In genomic region chr4:41114358-41115070, GRCm38 (mm10) we compare ENCODE assay signal across 21 mouse cellular contexts. TPM values are rescaled to one million over a fixed set of nuclear protein-coding genes. Genes with fewer than 3 reads are reported as not detected.
DNase-seq lines count a peak whose midpoint lies in the region; ATAC-seq and TF ChIP-seq lines count a peak whose summit lies in the region.
"Had no signal": no experiment of that assay in that cellular context is flagged by ENCODE, and none has a peak within 500 bp of the region (broad histone marks: within the 10 kb centered on the region; RNA-seq: fewer than 3 reads in every experiment).

No protein-coding gene starts in this region.

- ATAC-seq in limb, embryonic 13.5 days (ENCODE audit: low FRiP score, low read depth): no peak
- ATAC-seq in stomach, embryonic 14.5 days (ENCODE audit: insufficient number of reproducible peaks, insufficient read depth, low FRiP score, low read depth): 0 out of 2 replicates have a peak, but pooled peaks have one; percentile 16
- ATAC-seq in monocyte, adult 5-6 weeks (replicated peaks; ENCODE audit: insufficient number of reproducible peaks, low FRiP score, low TSS enrichment, poor library complexity, severe bottlenecking): no peak
- ATAC-seq: activated CD4-positive, CD25-positive, alpha-beta regulatory T cell, adult 4 months; forebrain, embryonic 15.5 days had no signal

- H3K4me2 ChIP-seq in limb, embryonic 13.5 days (replicated peaks): no peak overlapping the region
- H3K4me2 ChIP-seq in stomach, embryonic 14.5 days (replicated peaks; ENCODE audit: low read depth, low read length): no peak overlapping the region
- H3K4me2 ChIP-seq: forebrain, embryonic 15.5 days; hindbrain, embryonic 12.5 days had no signal

- no peak overlapping the region for H3K4me3 ChIP-seq in limb, embryonic 13.5 days
- H3K4me3 ChIP-seq in limb, embryonic 10.5 days: no peak overlapping the region
- H3K4me3 ChIP-seq in ES-Bruce4 (ENCODE audit: low read depth, low read length): no peak overlapping the region
- H3K4me3 ChIP-seq in stomach, embryonic 14.5 days (ENCODE audit: low read depth, low read length): no peak overlapping the region
- H3K4me3 ChIP-seq: forebrain, embryonic 15.5 days; heart, embryonic 10.5 days; hindbrain, embryonic 12.5 days had no signal

- no peak for DNase-seq in limb, embryonic 10.5 days (ENCODE audit: low spot score)
- peak; percentile 58 for DNase-seq in R1 (ENCODE audit: low read depth, low spot score)
- DNase-seq in ovary, adult 18-20 months (ENCODE audit: low spot score): no peak
- no peak for DNase-seq in T-cell, adult 2 months (ENCODE audit: low spot score)
- DNase-seq: adrenal gland, postnatal 25 days; cerebellum, adult 2 months; cerebellum, postnatal 10 days; gastrocnemius, postnatal 10 days; heart, adult 18-20 months; heart, postnatal 10 days; heart, postnatal 4 days had no signal

- 87% methylated on average over 9 of the region's 9 CpGs for WGBS in limb, embryonic 13.5 days
- WGBS in limb, embryonic 10.5 days: 87% methylated on average over 9 of the region's 9 CpGs
- 85% methylated on average over 9 of the region's 9 CpGs for WGBS in stomach, embryonic 14.5 days

- no peak for TF ChIP-seq EP300 in ES-Bruce4 (IDR thresholded peaks at IDR 0.05; ENCODE audit: insufficient read depth, low read depth, low read length)

- H3K27ac ChIP-seq in limb, embryonic 13.5 days: no peak overlapping the region
- no peak overlapping the region for H3K27ac ChIP-seq in limb, embryonic 10.5 days
- peak overlapping the region; percentile 75 for H3K27ac ChIP-seq in ES-Bruce4 (ENCODE audit: insufficient read depth, low read length)
- H3K27ac ChIP-seq in stomach, embryonic 14.5 days (ENCODE audit: low read length): no peak overlapping the region
- H3K27ac ChIP-seq: forebrain, embryonic 15.5 days; heart, embryonic 10.5 days; hindbrain, embryonic 12.5 days had no signal

- no peak for TF ChIP-seq POLR2A in ES-Bruce4 (IDR thresholded peaks at IDR 0.05; ENCODE audit: insufficient read depth, low read length)

- no peak for TF ChIP-seq CTCF in ES-Bruce4 (IDR thresholded peaks at IDR 0.05; ENCODE audit: low read depth, low read length)

- 0 out of 2 replicates have a peak overlapping the region, but pooled peaks have one; percentile 25 for H3K9ac ChIP-seq in limb, embryonic 13.5 days
- no peak overlapping the region for H3K9ac ChIP-seq in ES-Bruce4 (ENCODE audit: low read depth, poor library complexity, severe bottlenecking)
- H3K9ac ChIP-seq in stomach, embryonic 14.5 days (replicated peaks; ENCODE audit: low read depth, low read length): no peak overlapping the region
- H3K9ac ChIP-seq: forebrain, embryonic 15.5 days; hindbrain, embryonic 12.5 days had no signal

- no peaks in the 10 kb centered on the region for H3K27me3 ChIP-seq in limb, embryonic 13.5 days
- no peaks in the 10 kb centered on the region for H3K27me3 ChIP-seq in limb, embryonic 10.5 days (ENCODE audit: low read depth, poor library complexity, severe bottlenecking)
- H3K27me3 ChIP-seq in ES-Bruce4 (ENCODE audit: control insufficient read depth, insufficient read depth, low read length, poor library complexity, severe bottlenecking): no peaks in the 10 kb centered on the region
- no peaks in the 10 kb centered on the region for H3K27me3 ChIP-seq in stomach, embryonic 14.5 days (ENCODE audit: control insufficient read depth, insufficient read depth, low read length)
- H3K27me3 ChIP-seq: forebrain, embryonic 15.5 days; hindbrain, embryonic 12.5 days had no signal

- peaks cover 60% of the 10 kb centered on the region for H3K36me3 ChIP-seq in limb, embryonic 13.5 days
- peaks cover 61% of the 10 kb centered on the region for H3K36me3 ChIP-seq in limb, embryonic 10.5 days
- H3K36me3 ChIP-seq in ES-Bruce4 (ENCODE audit: control insufficient read depth, insufficient read depth, low read length, poor library complexity, severe bottlenecking): peaks cover 46% of the 10 kb centered on the region
- peaks cover 45% of the 10 kb centered on the region for H3K36me3 ChIP-seq in stomach, embryonic 14.5 days (ENCODE audit: control insufficient read depth, insufficient read depth, low read length)

- no peaks in the 10 kb centered on the region for H3K4me1 ChIP-seq in limb, embryonic 13.5 days
- H3K4me1 ChIP-seq in limb, embryonic 10.5 days: no peaks in the 10 kb centered on the region
- peaks cover 2% of the 10 kb centered on the region for H3K4me1 ChIP-seq in ES-Bruce4 (ENCODE audit: control insufficient read depth, insufficient read depth, low read length)
- H3K4me1 ChIP-seq in stomach, embryonic 14.5 days (ENCODE audit: control insufficient read depth, insufficient read depth, low read length): no peaks in the 10 kb centered on the region
- H3K4me1 ChIP-seq: forebrain, embryonic 15.5 days; heart, embryonic 10.5 days; hindbrain, embryonic 12.5 days had no signal

- no peaks in the 10 kb centered on the region for H3K9me3 ChIP-seq in limb, embryonic 13.5 days
- no peaks in the 10 kb centered on the region for H3K9me3 ChIP-seq in limb, embryonic 10.5 days (replicated peaks)
- H3K9me3 ChIP-seq in ES-Bruce4 (replicated peaks; ENCODE audit: control insufficient read depth, insufficient read depth, low read length, poor library complexity, severe bottlenecking): no peaks in the 10 kb centered on the region
- H3K9me3 ChIP-seq in stomach, embryonic 14.5 days (ENCODE audit: control insufficient read depth, low read depth, low read length): no peaks in the 10 kb centered on the region
- H3K9me3 ChIP-seq: forebrain, embryonic 15.5 days; G1E; heart, embryonic 10.5 days; hindbrain, embryonic 12.5 days had no signal

RNA-seq across cellular contexts. Expression of gene Nol6, which starts 9.7 kb away (rescaled TPM):
- polyA plus RNA-seq in limb, embryonic 13.5 days (2015; fragmentation: Nextera tagmentation; extraction: Ambion mirVana): 26.0 and 28.9 TPM in 2 replicates
- polyA plus RNA-seq in limb, embryonic 10.5 days (2016; fragmentation: Nextera tagmentation; extraction: Ambion mirVana): 39.1 and 39.7 TPM in 2 replicates
- polyA plus RNA-seq in ES-Bruce4 (2011; ENCODE audit: insufficient read depth, insufficient read length, low read depth, missing spikeins): 56.0 and 56.1 TPM in 2 replicates
- 22.5 and 26.1 TPM in 2 replicates for polyA plus RNA-seq in stomach, embryonic 14.5 days (2014; fragmentation: Nextera tagmentation; extraction: Ambion mirVana)
- 18.0 to 23.8 TPM (median 22.2 TPM) in 3 replicates for total RNA-seq in monocyte, adult 5-6 weeks (2017)

RNA-seq across cellular contexts. Expression of gene Aqp3, which starts 16.5 kb away (rescaled TPM):
- polyA plus RNA-seq in limb, embryonic 13.5 days (2015; fragmentation: Nextera tagmentation; extraction: Ambion mirVana): 6.7 and 7.7 TPM in 2 replicates
- 3.9 and 4.4 TPM in 2 replicates for polyA plus RNA-seq in limb, embryonic 10.5 days (2016; fragmentation: Nextera tagmentation; extraction: Ambion mirVana)
- polyA plus RNA-seq in ES-Bruce4 (2011; ENCODE audit: insufficient read depth, insufficient read length, low read depth, missing spikeins): 15.7 and 16.7 TPM in 2 replicates
- 27.3 and 36.0 TPM in 2 replicates for polyA plus RNA-seq in stomach, embryonic 14.5 days (2014; fragmentation: Nextera tagmentation; extraction: Ambion mirVana)
- 0.38 to 1.4 TPM in 2 of 3 replicates, not detected in the other for total RNA-seq in monocyte, adult 5-6 weeks (2017)
- total RNA-seq: adrenal gland, adult 18-20 months; adrenal gland, postnatal 25 days; gastrocnemius, postnatal 10 days had no signal

RNA-seq across cellular contexts. Expression of gene Ube2r2, which starts 21.0 kb away (rescaled TPM):
- 94.5 and 98.1 TPM in 2 replicates for polyA plus RNA-seq in limb, embryonic 13.5 days (2015; fragmentation: Nextera tagmentation; extraction: Ambion mirVana)
- polyA plus RNA-seq in limb, embryonic 10.5 days (2016; fragmentation: Nextera tagmentation; extraction: Ambion mirVana): 85.5 and 96.1 TPM in 2 replicates
- polyA plus RNA-seq in ES-Bruce4 (2011; ENCODE audit: insufficient read depth, insufficient read length, low read depth, missing spikeins): 130 and 134 TPM in 2 replicates
- 85.7 and 87.5 TPM in 2 replicates for polyA plus RNA-seq in stomach, embryonic 14.5 days (2014; fragmentation: Nextera tagmentation; extraction: Ambion mirVana)
- 34.8 to 50.0 TPM (median 44.1 TPM) in 3 replicates for total RNA-seq in monocyte, adult 5-6 weeks (2017)
